Comparison of ENCODE assay signal across 8 mouse cellular contexts in the genomic region with DNA sequence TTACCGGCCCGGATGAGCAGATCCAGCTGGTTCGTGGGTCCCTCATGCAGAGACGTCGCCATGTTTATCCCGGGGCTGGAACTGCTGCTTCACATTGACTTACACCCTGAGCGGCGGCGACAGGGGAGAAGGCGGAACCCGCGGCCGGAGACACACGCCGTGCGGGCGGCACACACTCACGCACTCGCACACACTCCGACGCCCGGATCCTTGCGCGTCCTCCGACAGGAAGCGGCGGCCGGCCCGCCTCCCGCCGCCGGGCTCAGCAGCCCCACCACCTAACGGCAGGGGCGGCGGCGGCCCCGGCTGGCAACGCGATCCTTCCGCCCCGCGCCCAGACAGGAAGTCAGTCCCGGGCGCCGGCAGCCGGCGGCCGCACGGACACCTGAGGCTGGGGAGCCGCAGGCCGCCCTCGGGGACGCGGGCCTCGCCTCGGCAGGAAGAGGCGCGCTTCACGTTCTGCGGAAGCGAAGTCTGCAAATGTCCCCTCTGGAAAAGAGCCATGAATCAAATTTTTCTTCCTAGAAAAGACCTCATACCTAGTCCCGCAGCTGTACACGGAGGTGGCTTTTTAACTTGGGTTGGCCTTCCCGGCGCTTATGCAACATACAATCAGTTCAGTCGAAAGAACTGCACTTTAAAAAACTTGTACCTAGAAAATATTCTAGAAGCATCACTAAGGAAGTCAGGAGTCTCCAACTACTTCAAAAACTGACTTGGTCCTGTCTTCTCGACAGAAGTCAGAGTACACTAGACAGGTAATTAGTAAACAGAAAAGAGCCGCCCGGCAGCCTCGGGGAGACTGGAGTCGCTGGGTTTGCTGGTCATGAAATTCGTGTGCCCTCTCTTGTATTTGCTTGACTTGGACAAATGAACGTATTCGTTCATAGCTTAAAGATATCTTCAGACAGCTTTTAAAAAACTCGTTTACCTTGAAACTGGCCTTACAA. TPM values are rescaled to one million over a fixed set of nuclear protein-coding genes. Genes with fewer than 3 reads are reported as not detected.
A peak's percentile ranks its signal among the peaks of the same experiment; 100 is the strongest.
DNase-seq lines count a peak whose midpoint lies in the region; ATAC-seq and TF ChIP-seq lines count a peak whose summit lies in the region.

No protein-coding gene starts in this region.

- peak overlapping the region; percentile 74 for H3K4me3 ChIP-seq in cortical plate, adult 2 months (ENCODE audit: insufficient read depth, low read length)

- no peak for TF ChIP-seq CTCF in cortical plate, adult 2 months (IDR thresholded peaks at IDR 0.05; ENCODE audit: extremely low read depth, insufficient read depth, low read length)

- H3K27ac ChIP-seq in cortical plate, adult 2 months (ENCODE audit: insufficient read depth, low read length): peak overlapping the region; percentile 97

- peak; percentile 78 to 85 for DNase-seq in gastrocnemius, adult 8-10 months (ENCODE audit: low spot score in 2 of 2)
- peak; percentile 91 for DNase-seq in induced T-regulatory cell, adult 2 months (ENCODE audit: low read depth)
- DNase-seq in left cerebral cortex, adult 8-10 months (ENCODE audit: low spot score in 2 of 2): peak; percentile 68 to 85
- peak; percentile 89 for DNase-seq in right cerebral cortex, adult 18-20 months
- peak; percentile 83 for DNase-seq in urinary bladder, adult 2 months (ENCODE audit: low spot score)

- no peaks in the 10 kb centered on the region; the same call in 1 of the 2 replicates for H3K4me1 ChIP-seq in cortical plate, adult 2 months (ENCODE audit: control insufficient read depth, insufficient read depth, low read length)

- ATAC-seq in activated CD4-positive, CD25-positive, alpha-beta regulatory T cell, adult 4 months: peak; percentile 48
- peak; percentile 73 for ATAC-seq in megakaryocyte, adult 5-6 weeks (ENCODE audit: poor library complexity, severe bottlenecking)

- TF ChIP-seq POLR2A in cortical plate, adult 2 months (IDR thresholded peaks at IDR 0.05; ENCODE audit: extremely low read depth, insufficient read depth, low read length): no peak

RNA-seq across cellular contexts. Expression of a gene that starts 53.2 kb away (rescaled TPM):
- 1 to 10 TPM; 2.2 to 5.3 TPM for polyA plus RNA-seq in activated CD4-positive, CD25-positive, alpha-beta regulatory T cell, adult 4 months (2017; shearing (Covaris generic))
- polyA plus RNA-seq in cortical plate, adult 2 months (2012; rRNA removed): 31.8 and 32.5 TPM in 2 replicates
- 10 to 100 TPM; 15.7 to 26.0 (median 19.1) TPM for total RNA-seq in gastrocnemius, adult 8-10 months (2022)
- total RNA-seq in left cerebral cortex, adult 8-10 months (2022): 10 to 100 TPM; 43.4 to 46.2 (median 44.4) TPM
- total RNA-seq in megakaryocyte, adult 5-6 weeks (2015): 12.1 and 13.2 TPM in 2 replicates
- 4.4 and 7.6 TPM in 2 replicates for total RNA-seq in megakaryocyte, adult 5-6 weeks (2017)
- 10.7 and 12.5 TPM in 2 replicates for polyA plus RNA-seq in urinary bladder, adult 2 months (2012; rRNA removed)

Comparison
In these comparisons a context has a peak if more than half of its experiments do, and no peak if none do; other contexts are left out.
1. Peak in every context shown above with its lines: DNase-seq, ATAC-seq, H3K4me3 ChIP-seq and H3K27ac ChIP-seq.